In the genomic region with DNA sequence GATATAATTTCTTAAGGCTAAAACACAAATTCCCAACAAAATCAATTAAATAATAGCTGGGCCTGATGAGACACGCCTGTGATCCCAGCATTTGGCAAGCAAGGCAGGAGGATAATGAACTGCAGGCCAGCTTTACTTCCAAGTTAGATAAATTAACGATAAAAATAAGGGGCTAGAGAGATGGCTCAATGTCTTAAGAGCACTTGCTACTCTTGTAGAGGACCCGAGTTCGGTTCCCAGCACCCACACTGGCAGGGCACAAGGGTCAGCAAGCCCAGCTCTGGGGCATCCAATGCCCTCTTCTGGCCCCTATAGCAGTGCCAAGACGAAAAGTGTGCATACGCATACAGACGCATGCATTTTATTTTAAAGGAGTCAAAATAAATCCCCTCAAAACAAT, we compare ENCODE assay signal across 8 mouse cellular contexts. TPM values are rescaled to one million over a fixed set of nuclear protein-coding genes. Genes with fewer than 3 reads are reported as not detected.
DNase-seq lines count a peak whose midpoint lies in the region; ATAC-seq lines count a peak whose summit lies in the region.

No protein-coding gene starts in this region.

- WGBS in intestine, embryonic 14.5 days = 29% methylated on average over 7 of the region's 7 CpGs
- WGBS in neural tube, embryonic 15.5 days = 34% methylated on average over 7 of the region's 7 CpGs

- ATAC-seq in intestine, embryonic 14.5 days (replicated peaks; ENCODE audit: low FRiP score, low TSS enrichment, low read depth) = no peak
- peak; percentile 6; the same call in 1 of the 2 replicates for ATAC-seq in neural tube, embryonic 15.5 days (ENCODE audit: low FRiP score)

- peaks cover 21% of the 10 kb centered on the region for H3K36me3 ChIP-seq in intestine, embryonic 14.5 days (ENCODE audit: control insufficient read depth, insufficient read depth, low read length)
- H3K36me3 ChIP-seq in neural tube, embryonic 15.5 days = peaks cover 27% of the 10 kb centered on the region

- intact Hi-C loops in heart, postnatal 36 days (cut with DNase I) = loop anchor here (5.0 kb wide), 4 partner anchors 33 to 163 kb away; no protein-coding TSS in a partner anchor

- peak overlapping the region; percentile 76 for H3K4me2 ChIP-seq in intestine, embryonic 14.5 days (ENCODE audit: low read length)
- peak overlapping the region; percentile 72 for H3K4me2 ChIP-seq in neural tube, embryonic 15.5 days

- DNase-seq in heart, adult 11 months = peak; percentile 87
- no peak for DNase-seq in heart, postnatal 36 days
- peak; percentile 15 for DNase-seq in thymus, postnatal 14 days
- DNase-seq in thymus, postnatal 10 days (ENCODE audit: low spot score in 2 of 2) = no peak
- no peak for DNase-seq in intestine, embryonic 14.5 days (ENCODE audit: low spot score)
- no peak for DNase-seq in right cerebral cortex, postnatal 25 days
- DNase-seq in ovary, postnatal 36 days (ENCODE audit: low spot score) = no peak

- H3K4me1 ChIP-seq in intestine, embryonic 14.5 days (replicated peaks; ENCODE audit: control insufficient read depth, insufficient read depth, low read length) = peaks cover 5% of the 10 kb centered on the region; the same call in 1 of the 2 replicates
- peaks cover 14% of the 10 kb centered on the region for H3K4me1 ChIP-seq in neural tube, embryonic 15.5 days

- peak overlapping the region; percentile 94 for H3K9ac ChIP-seq in intestine, embryonic 14.5 days (ENCODE audit: low read length)
- peak overlapping the region; percentile 80 for H3K9ac ChIP-seq in neural tube, embryonic 15.5 days (replicated peaks)

- peak overlapping the region; percentile 87; the same call in 1 of the 2 replicates for H3K27ac ChIP-seq in intestine, embryonic 14.5 days (ENCODE audit: low read depth)
- peak overlapping the region; percentile 83 for H3K27ac ChIP-seq in neural tube, embryonic 15.5 days (replicated peaks)

- H3K9me3 ChIP-seq in intestine, embryonic 14.5 days (ENCODE audit: control insufficient read depth, low read length) = no peaks in the 10 kb centered on the region
- no peaks in the 10 kb centered on the region for H3K9me3 ChIP-seq in neural tube, embryonic 15.5 days (replicated peaks)

- H3K27me3 ChIP-seq in intestine, embryonic 14.5 days (replicated peaks; ENCODE audit: control insufficient read depth, insufficient read depth, low read length) = no peaks in the 10 kb centered on the region
- H3K27me3 ChIP-seq in neural tube, embryonic 15.5 days (replicated peaks) = no peaks in the 10 kb centered on the region

- peak overlapping the region; percentile 84 for H3K4me3 ChIP-seq in intestine, embryonic 14.5 days (ENCODE audit: low read depth, low read length)
- peak overlapping the region; percentile 73 for H3K4me3 ChIP-seq in neural tube, embryonic 15.5 days (replicated peaks)

RNA-seq across cellular contexts. Expression of a gene that starts 0.8 kb away (rescaled TPM):
- total RNA-seq in heart, postnatal 36 days (2021) = 10 to 100 TPM; 73.7 to 75.5 TPM
- 104 and 114 TPM in 2 replicates for polyA plus RNA-seq in intestine, embryonic 14.5 days (2014; fragmentation: Nextera tagmentation; extraction: Ambion mirVana)
- 47.0 and 59.9 TPM in 2 replicates for polyA plus RNA-seq in neural tube, embryonic 15.5 days (2015; fragmentation: Nextera tagmentation; extraction: Ambion mirVana)

Comparison
In these comparisons a context has a peak if more than half of its experiments do, and no peak if none do; other contexts are left out.
1. DNase-seq: peak in heart, adult 11 months (single experiment) and thymus, postnatal 14 days (single experiment); none in heart, postnatal 36 days (0 of 2), thymus, postnatal 10 days (0 of 2), intestine, embryonic 14.5 days (single experiment), right cerebral cortex, postnatal 25 days (single experiment) and ovary, postnatal 36 days (single experiment).